Mouse (Mus musculus) lung, postnatal 0 days (tissue): ENCODE measurements around the gene Kif26a. TPM values are rescaled to one million over a fixed set of nuclear protein-coding genes. Genes with fewer than 3 reads are reported as not detected.

Experiments used
- ATAC-seq: fragments of 200-750 bp; cut with Nextera tagmentation; 2 replicates; pipeline ENCODE4 v1.8.0; 2017; ENCODE audit warnings: moderate library complexity
- DNase-seq: peaks from one replicate; pipeline ENCODE4 v3.0.0-alpha.2; 2016; ENCODE audit warnings: low spot score
- H3K27ac ChIP-seq: fragments of 300-500 bp; sonication (generic); 2 replicates; pipeline ENCODE4 v1.5.1; 2014; ENCODE audit warnings: antibody characterized with exemption, mild to moderate bottlenecking, low read length, mixed read lengths
- H3K27me3 ChIP-seq: fragments of 300-500 bp; sonication (generic); replicated peaks from 2 replicates; pipeline ENCODE4 v1.6.1; 2014; ENCODE audit warnings: low read length, mixed read lengths; ENCODE audit not compliant: insufficient read depth
- H3K36me3 ChIP-seq: fragments of 300-500 bp; sonication (generic); 2 replicates; pipeline ENCODE4 v1.6.1; 2014; ENCODE audit warnings: low read length, mixed read lengths; ENCODE audit not compliant: insufficient read depth
- H3K4me1 ChIP-seq: fragments of 300-500 bp; sonication (generic); 2 replicates; pipeline ENCODE4 v1.6.1; 2014; ENCODE audit warnings: antibody characterized with exemption, low read depth, low read length, mixed read lengths; ENCODE audit not compliant: insufficient read depth
- H3K4me2 ChIP-seq: fragments of 300-500 bp; sonication (generic); replicated peaks from 2 replicates; pipeline ENCODE4 v1.6.1; 2014; ENCODE audit warnings: low read depth, mild to moderate bottlenecking, low read length, moderate library complexity, mixed read lengths
- H3K4me3 ChIP-seq: fragments of 300-500 bp; sonication (generic); 2 replicates; pipeline ENCODE4 v1.5.1; 2014; ENCODE audit warnings: low read depth, low read length
- H3K9ac ChIP-seq: fragments of 300-500 bp; sonication (generic); replicated peaks from 2 replicates; pipeline ENCODE4 v1.6.1; 2014; ENCODE audit warnings: low read depth, mild to moderate bottlenecking
- H3K9me3 ChIP-seq: fragments of 300-500 bp; sonication (generic); 2 replicates; pipeline ENCODE4 v1.6.1; 2016; ENCODE audit warnings: low read length, mixed read lengths
- CTCF ChIP-seq: IDR thresholded peaks from 2 replicates; pipeline ENCODE4 v1.5.1; 2016; ENCODE audit warnings: antibody characterized with exemption, mild to moderate bottlenecking
- EP300 ChIP-seq: IDR thresholded peaks from 2 replicates; pipeline ENCODE4 v1.6.1; 2016; ENCODE audit warnings: antibody characterized with exemption, mild to moderate bottlenecking, control low read depth
- WGBS: fragments of 180-500 bp; shearing (Covaris S2); extraction: QIAGEN DNeasy Blood & Tissue Kit; methylation state at CpG from one replicate; pipeline ENCODE4 v1.1.7; 2014; 5-methylcytosine and 5-hydroxymethylcytosine counted together
- polyA plus RNA-seq: library from polyadenylated mRNA; unstranded; fragments of >200 nt; fragmentation: Nextera tagmentation; extraction: Ambion mirVana; gene quantifications from 2 replicates; pipeline ENCODE4 v1.2.1, GENCODE M21; 2015

Gene Kif26a
- polyA plus RNA-seq, 1 experiment from 2014 or later = 2.9 TPM

- no peaks in the 10 kb centered on the region for H3K27me3 ChIP-seq
- WGBS = 55% methylated on average over 16 of the region's 16 CpGs
- no peaks in the 10 kb centered on the region for H3K9me3 ChIP-seq
- DNase-seq = peak; percentile 54
- TF ChIP-seq CTCF (no peak), EP300 (0 out of 2 replicates have a peak, but pooled peaks have one; percentile 31)
- no peaks in the 10 kb centered on the region for H3K36me3 ChIP-seq
- H3K4me1 ChIP-seq = 0 out of 2 replicates have a peak, but pooled peaks cover 5% of the 10 kb centered on the region
- no peak overlapping the region for H3K4me2 ChIP-seq
- H3K9ac ChIP-seq = no peak overlapping the region
- no peak overlapping the region for H3K4me3 ChIP-seq
- H3K27ac ChIP-seq = peak overlapping the region; percentile 82
- peak; percentile 45 for ATAC-seq
These were observed 9.4 kb downstream of the Kif26a start for GRCm38 (mm10) chr12:112155218-112156051.

- ATAC-seq (no peak), DNase-seq (no peak)
- no peak overlapping the region for H3K4me3 ChIP-seq
- WGBS = 86% methylated on average over 6 of the region's 6 CpGs
- no peaks in the 10 kb centered on the region for H3K27me3 ChIP-seq
- no peak overlapping the region for H3K4me2 ChIP-seq
- H3K27ac ChIP-seq = no peak overlapping the region
- TF ChIP-seq EP300 (no peak), CTCF (no peak)
- no peaks in the 10 kb centered on the region for H3K36me3 ChIP-seq
- H3K9ac ChIP-seq = no peak overlapping the region
- no peaks in the 10 kb centered on the region for H3K4me1 ChIP-seq
- no peaks in the 10 kb centered on the region for H3K9me3 ChIP-seq
These were observed 10.8 kb downstream of the Kif26a start for GRCm38 (mm10) chr12:112156804-112157203.

- Histone ChIP-seq H3K4me1 (no peaks in the 10 kb centered on the region), H3K27me3 (no peaks in the 10 kb centered on the region), H3K27ac (no peak overlapping the region), H3K9me3 (no peaks in the 10 kb centered on the region), H3K36me3 (no peaks in the 10 kb centered on the region), H3K9ac (no peak overlapping the region), H3K4me3 (no peak overlapping the region), H3K4me2 (no peak overlapping the region)
- TF ChIP-seq EP300 (no peak), CTCF (no peak)
- ATAC-seq (no peak), DNase-seq (no peak)
- 50% methylated on average over 8 of the region's 8 CpGs for WGBS
These were observed 12.2 kb downstream of the Kif26a start for GRCm38 (mm10) chr12:112158246-112158645.

GRCm38 (mm10) chr12:112158784-112159183, 12.8 kb downstream of the Kif26a start:
- Histone ChIP-seq H3K4me3 (no peak overlapping the region), H3K27me3 (no peaks in the 10 kb centered on the region), H3K4me1 (no peaks in the 10 kb centered on the region), H3K27ac (no peak overlapping the region), H3K4me2 (no peak overlapping the region), H3K9ac (no peak overlapping the region), H3K36me3 (no peaks in the 10 kb centered on the region), H3K9me3 (no peaks in the 10 kb centered on the region)
- ATAC-seq (no peak), DNase-seq (no peak)
- TF ChIP-seq CTCF = no peak
- no peak for TF ChIP-seq EP300

GRCm38 (mm10) chr12:112163981-112164839, 18.2 kb downstream of the Kif26a start:
- Histone ChIP-seq H3K4me3 (no peak overlapping the region), H3K9me3 (no peaks in the 10 kb centered on the region), H3K4me2 (no peak overlapping the region), H3K9ac (no peak overlapping the region), H3K27ac (no peak overlapping the region), H3K36me3 (no peaks in the 10 kb centered on the region), H3K27me3 (no peaks in the 10 kb centered on the region), H3K4me1 (no peaks in the 10 kb centered on the region; the same call in 1 of the 2 replicates)
- DNase-seq (no peak), ATAC-seq (no peak)
- TF ChIP-seq CTCF (no peak), EP300 (no peak)
- WGBS = 31% methylated on average over 16 of the region's 16 CpGs

GRCm38 (mm10) chr12:112164840-112165219, 18.8 kb downstream of the Kif26a start:
- no peaks in the 10 kb centered on the region for H3K36me3 ChIP-seq
- no peaks in the 10 kb centered on the region for H3K9me3 ChIP-seq
- H3K27ac ChIP-seq = no peak overlapping the region
- H3K4me3 ChIP-seq = no peak overlapping the region
- H3K9ac ChIP-seq = no peak overlapping the region
- ATAC-seq (no peak), DNase-seq (no peak)
- no peak overlapping the region for H3K4me2 ChIP-seq
- no peak for TF ChIP-seq CTCF
- TF ChIP-seq EP300 = no peak
- H3K4me1 ChIP-seq = no peaks in the 10 kb centered on the region; the same call in 1 of the 2 replicates
- H3K27me3 ChIP-seq = no peaks in the 10 kb centered on the region
- 55% methylated on average over 6 of the region's 6 CpGs for WGBS
